7 mouse cellular contexts compared by ENCODE assay signal in the genomic region with DNA sequence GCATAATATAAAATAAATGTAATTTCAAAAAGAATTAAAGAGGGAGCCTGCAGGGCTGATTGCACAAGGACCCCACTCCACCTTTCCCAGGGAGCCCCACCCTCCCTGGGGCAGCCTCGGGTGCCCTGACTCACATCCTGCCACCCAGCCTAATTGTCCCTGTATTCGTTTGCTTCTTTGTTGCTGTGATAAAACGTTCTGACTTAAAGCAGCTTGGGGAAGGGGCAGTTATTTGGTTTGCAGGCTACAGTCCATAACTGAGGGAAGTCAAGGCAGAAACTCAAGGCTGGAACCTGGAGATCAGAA. TPM values are rescaled to one million over a fixed set of nuclear protein-coding genes. Genes with fewer than 3 reads are reported as not detected.
A peak's percentile ranks its signal among the peaks of the same experiment; 100 is the strongest.
DNase-seq lines count a peak whose midpoint lies in the region; ATAC-seq lines count a peak whose summit lies in the region.

No protein-coding gene starts in this region.

- H3K4me1 ChIP-seq in kidney, embryonic 16.5 days (ENCODE audit: insufficient read depth, low read length) = peaks cover 19% of the 10 kb centered on the region
- H3K4me1 ChIP-seq in liver, embryonic 16.5 days (ENCODE audit: control insufficient read depth, low read depth, low read length) = peaks cover 16% of the 10 kb centered on the region

- DNase-seq in kidney, postnatal 10 days = no peak
- peak; percentile 64 for DNase-seq in 416B (ENCODE audit: low read depth)
- DNase-seq in CD4-positive, CD25-positive, alpha-beta regulatory T cell, adult 2 months (ENCODE audit: low read depth, low spot score) = peak; percentile 39
- DNase-seq in frontal cortex, postnatal 14 days (ENCODE audit: low spot score in 2 of 2) = no peak
- no peak for DNase-seq in right cerebral cortex, postnatal 4 days

- no peak overlapping the region; the same call in 1 of the 2 replicates for H3K4me3 ChIP-seq in kidney, embryonic 16.5 days (ENCODE audit: low read length)
- no peak overlapping the region for H3K4me3 ChIP-seq in liver, embryonic 16.5 days (ENCODE audit: low read depth, low read length)

- ATAC-seq in kidney, embryonic 16.5 days (ENCODE audit: low FRiP score, low TSS enrichment) = no peak
- ATAC-seq in liver, embryonic 16.5 days (ENCODE audit: low read depth) = no peak

- H3K4me2 ChIP-seq in kidney, embryonic 16.5 days (replicated peaks; ENCODE audit: low read depth, low read length) = peak overlapping the region; percentile 99; the same call in 1 of the 2 replicates
- H3K4me2 ChIP-seq in liver, embryonic 16.5 days (ENCODE audit: low read depth, low read length) = 0 out of 2 replicates have a peak overlapping the region, but pooled peaks have one; percentile 96

- no peaks in the 10 kb centered on the region for H3K9me3 ChIP-seq in kidney, embryonic 16.5 days (ENCODE audit: low read length)
- H3K9me3 ChIP-seq in liver, embryonic 16.5 days (replicated peaks; ENCODE audit: control insufficient read depth, low read length) = no peaks in the 10 kb centered on the region

- peaks cover 20% of the 10 kb centered on the region for H3K36me3 ChIP-seq in kidney, embryonic 16.5 days (ENCODE audit: insufficient read depth, low read length)
- no peaks in the 10 kb centered on the region for H3K36me3 ChIP-seq in liver, embryonic 16.5 days (ENCODE audit: control insufficient read depth, insufficient read depth)

- WGBS in kidney, embryonic 16.5 days = 11% methylated on average over 3 of the region's 3 CpGs
- 5% methylated on average over 3 of the region's 3 CpGs for WGBS in liver, embryonic 16.5 days (ENCODE audit: insufficient replicate concordance)

- H3K9ac ChIP-seq in kidney, embryonic 16.5 days (replicated peaks; ENCODE audit: low read length) = no peak overlapping the region
- no peak overlapping the region for H3K9ac ChIP-seq in liver, embryonic 16.5 days (ENCODE audit: low read depth, low read length)

- no peak overlapping the region; the same call in 1 of the 2 replicates for H3K27ac ChIP-seq in kidney, embryonic 16.5 days (ENCODE audit: low read length)
- H3K27ac ChIP-seq in liver, embryonic 16.5 days (ENCODE audit: low read length) = no peak overlapping the region

- peaks cover 15% of the 10 kb centered on the region for H3K27me3 ChIP-seq in kidney, embryonic 16.5 days (ENCODE audit: insufficient read depth, low read length)
- peaks cover 8% of the 10 kb centered on the region for H3K27me3 ChIP-seq in liver, embryonic 16.5 days (ENCODE audit: control insufficient read depth, insufficient read depth, low read depth, low read length)

RNA-seq across cellular contexts. Expression of a gene that starts 0.8 kb away (rescaled TPM):
- 27.1 and 28.3 TPM in 2 replicates for polyA plus RNA-seq in kidney, embryonic 16.5 days (2015; fragmentation: Nextera tagmentation; extraction: Ambion mirVana)
- 5.0 and 5.5 TPM in 2 replicates for polyA plus RNA-seq in liver, embryonic 16.5 days (2015; fragmentation: Nextera tagmentation; extraction: Ambion mirVana)

RNA-seq across cellular contexts. Expression of a gene that starts 16.8 kb away (rescaled TPM):
- 0.74 and 0.75 TPM in 2 replicates for polyA plus RNA-seq in kidney, embryonic 16.5 days (2015; fragmentation: Nextera tagmentation; extraction: Ambion mirVana)
- polyA plus RNA-seq in liver, embryonic 16.5 days (2015; fragmentation: Nextera tagmentation; extraction: Ambion mirVana) = 1.9 and 2.8 TPM in 2 replicates

Comparison
In these comparisons a context has a peak if more than half of its experiments do, and no peak if none do; other contexts are left out.
1. DNase-seq: peak in 416B (single experiment) and CD4-positive, CD25-positive, alpha-beta regulatory T cell, adult 2 months (single experiment); none in kidney, postnatal 10 days (single experiment), frontal cortex, postnatal 14 days (0 of 2) and right cerebral cortex, postnatal 4 days (single experiment).